Mouse (Mus musculus) kidney, postnatal 0 days (tissue): Measurements from ENCODE around the gene Ak9. TPM values are rescaled to one million over a fixed set of nuclear protein-coding genes. Genes with fewer than 3 reads are reported as not detected.

Experiments used
- ATAC-seq: fragments of 200-750 bp; cut with Nextera tagmentation; replicated peaks from 2 replicates; pipeline ENCODE4 v1.8.0; 2017; ENCODE audit warnings: low read depth, moderate number of reproducible peaks, moderate TSS enrichment, moderate library complexity; ENCODE audit not compliant: low FRiP score
- DNase-seq: peaks from one replicate; pipeline ENCODE4 v3.0.0-alpha.2; 2016; ENCODE audit warnings: low spot score
- H3K27ac ChIP-seq: fragments of 300-500 bp; sonication (generic); 2 replicates; pipeline ENCODE4 v1.5.1; 2014; ENCODE audit warnings: mild to moderate bottlenecking
- H3K27me3 ChIP-seq: fragments of 300-500 bp; sonication (generic); 2 replicates; pipeline ENCODE4 v1.6.1; 2014; ENCODE audit warnings: low read length, mixed read lengths; ENCODE audit not compliant: insufficient read depth
- H3K36me3 ChIP-seq: fragments of 300-500 bp; sonication (generic); 2 replicates; pipeline ENCODE4 v1.6.1; 2014; ENCODE audit warnings: low read length, mixed read lengths; ENCODE audit not compliant: insufficient read depth
- H3K4me1 ChIP-seq: fragments of 300-500 bp; sonication (generic); replicated peaks from 2 replicates; pipeline ENCODE4 v1.6.1; 2014; ENCODE audit warnings: antibody characterized with exemption, low read length, mixed read lengths; ENCODE audit not compliant: insufficient read depth
- H3K4me2 ChIP-seq: fragments of 300-500 bp; sonication (generic); 2 replicates; pipeline ENCODE4 v1.6.1; 2014; ENCODE audit warnings: mild to moderate bottlenecking, low read length, moderate library complexity, mixed read lengths
- H3K4me3 ChIP-seq: fragments of 300-500 bp; sonication (generic); replicated peaks from 2 replicates; pipeline ENCODE4 v1.5.1; 2014; ENCODE audit warnings: low read depth, low read length
- H3K9ac ChIP-seq: fragments of 300-500 bp; sonication (generic); 2 replicates; pipeline ENCODE4 v1.6.1; 2014; ENCODE audit warnings: low read depth, low read length
- H3K9me3 ChIP-seq: fragments of 300-500 bp; sonication (generic); replicated peaks from 2 replicates; pipeline ENCODE4 v1.6.1; 2016; ENCODE audit warnings: low read length, inconsistent platforms, mixed read lengths
- CTCF ChIP-seq: IDR thresholded peaks from 2 replicates; pipeline ENCODE4 v1.5.1; 2016; ENCODE audit warnings: antibody characterized with exemption, low read depth, mild to moderate bottlenecking, moderate library complexity
- WGBS: fragments of 180-500 bp; shearing (Covaris S2); extraction: QIAGEN DNeasy Blood & Tissue Kit; methylation state at CpG from one replicate; pipeline ENCODE4 v1.1.7; 2014; 5-methylcytosine and 5-hydroxymethylcytosine counted together
- polyA plus RNA-seq: library from polyadenylated mRNA; unstranded; fragments of >200 nt; fragmentation: Nextera tagmentation; extraction: Ambion mirVana; gene quantifications from 2 replicates; pipeline ENCODE4 v1.2.1, GENCODE M21; 2015

The Ak9 gene
- polyA plus RNA-seq, result 0.05 TPM in 1 of 2 replicates, not detected in the other

DNA sequence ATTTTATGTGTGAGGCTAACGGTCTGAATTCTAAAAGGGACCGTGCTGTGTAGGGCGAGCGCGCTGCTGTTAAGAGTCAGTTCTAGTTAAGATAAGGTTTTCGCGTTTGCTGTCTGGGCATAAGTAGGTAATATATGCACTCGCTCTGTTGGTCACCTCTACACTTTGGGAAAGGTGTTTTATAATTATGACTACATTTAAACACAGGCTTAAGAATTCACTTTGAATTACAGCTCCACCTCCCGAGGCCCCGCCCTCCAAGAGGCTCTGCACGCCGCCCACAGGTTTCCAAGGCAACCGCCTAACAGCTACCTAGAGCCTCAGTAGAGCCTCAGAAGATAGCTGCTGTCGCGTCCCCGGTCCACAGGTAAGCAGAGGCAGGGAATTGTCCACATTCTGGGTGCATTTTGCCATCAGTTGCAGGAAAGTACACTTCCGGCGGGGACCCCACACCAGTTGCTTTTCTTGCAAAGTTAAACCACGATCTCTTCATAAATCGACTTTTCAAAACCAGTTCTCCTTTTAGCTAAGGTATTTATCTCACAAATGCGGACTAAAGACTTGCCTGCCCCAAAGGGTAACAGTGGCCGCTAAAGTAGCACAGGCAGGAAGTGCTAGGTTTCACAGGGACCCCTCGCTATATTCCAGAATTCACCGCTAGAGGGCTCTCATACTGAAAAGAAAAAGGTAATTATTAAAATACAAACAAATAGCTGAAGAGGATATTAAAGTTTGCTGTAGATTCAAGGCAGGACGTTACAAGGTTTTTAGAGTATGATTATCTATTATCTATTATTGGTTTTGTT is at the start of gene Ak9:
Gene Ak9, plus strand, starts transcription at position 342 of the 806 bp plus-strand sequence.
- peak; percentile 77 for TF ChIP-seq CTCF
- Histone ChIP-seq H3K4me3 (peak within 1 kb of the TSS; percentile 67), H3K9ac (peak within 1 kb of the TSS; percentile 78), H3K9me3 (no peaks in the 10 kb centered on the region), H3K27me3 (no peaks in the 10 kb centered on the region), H3K36me3 (no peaks in the 10 kb centered on the region), H3K4me2 (peak within 1 kb of the TSS; percentile 72), H3K4me1 (no peaks in the 10 kb centered on the region), H3K27ac (peak within 1 kb of the TSS; percentile 68)
- DNase-seq (peak; percentile 91), ATAC-seq (peak; percentile 79)
- under 1% methylated on average over 25 of the region's 25 CpGs for WGBS

DNA sequence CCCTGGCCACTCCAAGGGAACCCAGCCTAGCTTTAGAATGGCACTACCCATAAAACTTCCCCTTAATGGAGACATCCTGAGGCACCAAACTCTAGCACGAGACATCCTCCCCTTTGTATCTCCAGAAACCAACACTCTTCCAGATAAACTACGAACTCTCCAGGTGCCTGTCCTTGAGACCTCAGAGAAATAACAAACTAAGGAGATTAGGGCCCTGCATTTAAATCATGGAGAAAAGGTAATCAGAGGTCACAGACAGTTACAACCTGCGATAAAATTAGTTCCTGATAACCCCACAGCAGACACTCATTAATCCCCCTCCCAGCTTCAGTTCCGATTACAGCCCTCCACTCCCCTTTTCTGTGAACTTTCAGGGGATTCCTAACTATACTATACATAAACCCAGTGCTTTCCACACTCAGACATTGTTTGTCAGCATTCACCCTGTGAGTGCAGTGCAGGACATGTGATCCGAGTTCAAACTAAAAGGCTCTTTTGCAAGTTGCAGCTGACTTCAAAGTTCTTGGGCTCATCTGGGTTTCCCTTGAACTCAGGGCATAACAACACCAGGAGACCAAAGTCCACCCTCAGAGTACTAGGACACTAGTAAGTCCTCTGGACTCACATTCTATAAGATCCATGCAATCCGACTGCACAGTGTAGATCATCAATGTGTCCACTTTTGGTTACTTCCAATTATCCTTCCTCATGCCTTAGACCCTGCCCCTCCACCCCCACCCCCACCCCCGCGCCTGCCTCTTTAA is 43.4 kb upstream of the Ak9 start:
- Histone ChIP-seq H3K9ac (no peak overlapping the region), H3K27me3 (no peaks in the 10 kb centered on the region), H3K4me2 (no peak overlapping the region), H3K27ac (no peak overlapping the region), H3K36me3 (peaks cover 6% of the 10 kb centered on the region; the same call in 1 of the 2 replicates), H3K4me1 (no peaks in the 10 kb centered on the region), H3K9me3 (no peaks in the 10 kb centered on the region), H3K4me3 (no peak overlapping the region)
- DNase-seq, result no peak
- 35% methylated on average over 8 of the region's 8 CpGs for WGBS
- no peak for TF ChIP-seq CTCF
- no peak for ATAC-seq

DNA sequence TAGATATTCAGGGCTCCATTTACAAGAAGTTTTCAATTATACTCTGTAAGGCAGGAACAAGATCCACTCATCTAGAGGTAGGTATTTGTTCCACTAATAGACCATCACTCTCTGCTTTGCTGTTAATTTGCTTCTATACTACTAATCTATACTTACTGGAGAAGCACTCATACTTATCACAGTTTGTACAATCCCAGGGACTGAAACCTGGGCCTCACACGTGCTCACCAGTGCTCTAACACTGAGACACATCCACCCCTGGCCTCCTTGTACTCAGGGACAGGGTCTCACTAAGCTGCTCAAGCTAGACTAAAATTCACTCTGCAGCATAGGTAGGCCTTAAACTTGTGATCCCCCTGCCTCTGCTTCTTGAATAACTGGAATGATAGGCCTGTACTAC is 42.6 kb upstream of the Ak9 start:
- ATAC-seq, result no peak
- TF ChIP-seq CTCF, result no peak
- Histone ChIP-seq H3K27ac (no peak overlapping the region), H3K36me3 (peaks cover 6% of the 10 kb centered on the region; the same call in 1 of the 2 replicates), H3K9ac (no peak overlapping the region), H3K4me1 (no peaks in the 10 kb centered on the region), H3K4me2 (no peak overlapping the region), H3K27me3 (no peaks in the 10 kb centered on the region), H3K9me3 (no peaks in the 10 kb centered on the region), H3K4me3 (no peak overlapping the region)
- WGBS, result 73% methylated on average over 1 of the region's 1 CpGs
- no peak for DNase-seq

DNA sequence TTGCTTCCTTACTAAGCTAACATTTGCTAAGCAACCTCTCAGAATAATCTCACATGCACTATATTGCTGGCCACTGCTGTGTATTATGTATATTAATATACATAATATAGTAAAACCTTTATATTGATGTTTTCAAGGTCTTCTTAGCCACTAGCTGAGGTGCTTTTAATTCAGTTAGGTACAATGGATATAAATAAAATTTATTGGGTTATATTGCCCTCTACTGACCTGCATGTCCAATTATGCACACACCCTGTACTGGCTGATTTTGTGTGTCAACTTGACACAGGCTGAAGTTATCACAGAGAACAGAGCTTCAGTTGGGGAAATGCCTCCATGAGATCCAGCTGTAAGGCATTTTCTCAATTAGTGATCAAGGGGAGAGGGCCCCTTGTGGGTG is 41.9 kb upstream of the Ak9 start:
- no peak overlapping the region for H3K4me2 ChIP-seq
- no peak overlapping the region for H3K9ac ChIP-seq
- no peak overlapping the region for H3K4me3 ChIP-seq
- DNase-seq, result peak; percentile 8
- H3K9me3 ChIP-seq, result no peaks in the 10 kb centered on the region
- H3K36me3 ChIP-seq, result peaks cover 6% of the 10 kb centered on the region; the same call in 1 of the 2 replicates
- no peaks in the 10 kb centered on the region for H3K4me1 ChIP-seq
- TF ChIP-seq CTCF, result no peak; the same call in 1 of the 2 replicates
- ATAC-seq, result no peak
- H3K27me3 ChIP-seq, result no peaks in the 10 kb centered on the region
- H3K27ac ChIP-seq, result no peak overlapping the region

GRCm38 (mm10) chr10:41271860-41272259 is 31.9 kb upstream of the Ak9 start:
- Histone ChIP-seq H3K4me3 (no peak overlapping the region), H3K9me3 (no peaks in the 10 kb centered on the region), H3K4me1 (no peaks in the 10 kb centered on the region), H3K27ac (no peak overlapping the region), H3K36me3 (peaks cover 9% of the 10 kb centered on the region; the same call in 1 of the 2 replicates), H3K27me3 (no peaks in the 10 kb centered on the region), H3K4me2 (no peak overlapping the region), H3K9ac (no peak overlapping the region)
- DNase-seq, result peak; percentile 31
- ATAC-seq, result no peak
- TF ChIP-seq CTCF, result peak; percentile 67
- WGBS, result 62% methylated on average over 7 of the region's 7 CpGs

- no peaks in the 10 kb centered on the region for H3K27me3 ChIP-seq
- H3K4me2 ChIP-seq, result no peak overlapping the region
- 0 out of 2 replicates have a peak, but pooled peaks cover 8% of the 10 kb centered on the region for H3K36me3 ChIP-seq
- no peak overlapping the region for H3K27ac ChIP-seq
- WGBS, result 95% methylated on average over 1 of the region's 1 CpGs
- no peak overlapping the region for H3K9ac ChIP-seq
- TF ChIP-seq CTCF, result no peak
- ATAC-seq (no peak), DNase-seq (no peak)
- no peak overlapping the region for H3K4me3 ChIP-seq
- H3K4me1 ChIP-seq, result no peaks in the 10 kb centered on the region
- no peaks in the 10 kb centered on the region for H3K9me3 ChIP-seq
These were observed 28.9 kb upstream of the Ak9 start for GRCm38 (mm10) chr10:41274871-41275270.
